Mouse (Mus musculus): ENCODE measurements around the gene Adora1. TPM values are rescaled to one million over a fixed set of nuclear protein-coding genes. Genes with fewer than 3 reads are reported as not detected.

The Adora1 gene
- total RNA-seq, 2 experiments from 2014 or later: 111 to 130 TPM

DNA sequence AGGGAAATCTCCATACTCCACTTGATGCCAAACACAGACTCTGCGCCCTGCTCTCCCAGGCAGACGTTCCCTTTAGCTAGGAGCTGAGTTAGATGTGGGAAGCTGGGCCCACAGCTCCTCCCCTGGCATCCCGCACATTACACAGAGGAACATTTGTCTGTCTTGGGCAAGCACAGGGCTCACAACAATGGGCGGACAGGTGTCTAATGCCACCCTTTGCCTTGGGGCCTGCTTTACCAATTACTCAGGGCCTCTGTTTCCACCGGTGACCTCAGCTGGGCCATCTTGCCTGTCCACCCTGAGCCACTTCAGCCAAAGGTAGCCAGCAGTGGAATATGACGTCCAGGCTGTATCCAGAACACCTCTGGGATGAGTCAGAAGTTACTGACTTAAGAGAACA lies 73.8 kb downstream of the Adora1 start:
- DNase-seq (ENCODE audit: low spot score in 2 of 2): no peak

DNA sequence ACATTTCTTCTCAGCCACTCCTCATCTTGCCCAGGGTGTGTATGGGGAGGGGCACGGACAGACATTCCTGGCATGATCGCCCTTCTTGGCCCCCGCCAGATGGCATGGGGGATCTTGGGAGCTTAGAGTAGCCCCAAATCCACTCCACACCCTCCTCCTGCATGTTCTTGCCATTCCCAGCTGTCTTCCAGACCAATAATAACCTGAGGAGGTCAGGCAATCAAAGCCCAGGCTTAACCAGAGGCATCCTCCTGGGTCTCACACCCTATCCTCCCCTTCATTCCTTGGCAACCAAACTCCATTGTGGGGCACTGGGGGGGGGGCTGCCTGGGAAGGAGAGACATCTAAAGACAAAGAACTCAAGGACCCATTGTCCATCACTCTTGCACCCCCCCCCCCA lies 74.8 kb downstream of the Adora1 start:
- no peak for DNase-seq (ENCODE audit: low spot score in 2 of 2)

- no peak for DNase-seq (ENCODE audit: low spot score in 2 of 2)
Observed at GRCm38 (mm10) chr1:134154655-134155054, 80.6 kb downstream of the Adora1 start.

GRCm38 (mm10) chr1:134154121-134154520 lies 81.1 kb downstream of the Adora1 start:
- DNase-seq (ENCODE audit: low spot score in 2 of 2): no peak

GRCm38 (mm10) chr1:134152626-134153590 lies 82.3 kb downstream of the Adora1 start:
- DNase-seq (ENCODE audit: low spot score in 2 of 2): no peak

DNA sequence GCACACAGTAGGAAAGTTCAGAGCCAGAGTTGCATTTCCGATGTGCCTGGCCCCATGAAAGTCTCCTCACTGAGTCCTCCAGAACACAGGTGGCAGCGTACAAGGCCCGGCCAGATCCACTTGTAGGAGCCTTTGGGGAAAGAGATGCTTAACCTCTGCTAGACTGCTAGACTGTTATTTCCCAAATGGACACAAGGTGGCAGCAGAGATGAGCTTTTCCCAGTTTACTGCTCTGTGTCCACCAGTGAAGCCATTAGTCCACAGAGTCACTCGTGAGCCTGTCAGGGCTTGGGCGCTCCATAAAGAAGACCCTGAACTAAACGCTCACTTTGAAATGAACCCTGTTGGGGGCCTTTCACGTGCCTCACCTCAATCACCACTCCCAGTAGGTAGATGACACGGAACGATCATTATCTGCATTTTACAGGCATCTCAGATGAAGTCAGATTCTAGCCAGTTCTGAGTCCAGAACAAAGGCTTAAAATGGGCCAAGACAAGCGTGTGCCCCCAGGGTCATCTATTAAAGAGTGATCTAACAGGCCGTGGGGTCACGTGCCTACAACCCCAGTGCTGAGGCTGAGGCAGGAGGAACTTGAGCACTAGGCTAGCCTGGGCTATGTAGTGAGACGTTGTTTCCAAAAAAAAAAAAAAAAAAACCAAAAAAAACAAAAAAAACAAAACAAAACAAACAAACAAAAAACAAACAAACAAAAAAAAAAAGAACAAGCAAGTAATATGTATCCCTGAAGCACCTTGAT lies 83.4 kb downstream of the Adora1 start:
- DNase-seq (ENCODE audit: low spot score in 2 of 2): peak; percentile 76 to 80

GRCm38 (mm10) chr1:134150745-134151144 lies 84.5 kb downstream of the Adora1 start:
- no peak for DNase-seq (ENCODE audit: low spot score in 2 of 2)

GRCm38 (mm10) chr1:134150076-134150475 lies 85.2 kb downstream of the Adora1 start:
- DNase-seq (ENCODE audit: low spot score in 2 of 2): no peak

Other genes starting within 250 kb of the Adora1 start
- gene Fmod, start 198.2 kb downstream of the Adora1 start, total RNA-seq (2021): 1 to 10 TPM; 6.7 to 9.6 TPM
- gene Btg2, start 156.3 kb downstream of the Adora1 start, total RNA-seq (2021): 10 to 100 TPM; 23.1 to 32.7 TPM
- not detected for gene Chit1, start 124.2 kb downstream of the Adora1 start, total RNA-seq (2021)
- 1 to 10 TPM; 1.2 to 1.7 TPM for gene Chil1, start 53.3 kb downstream of the Adora1 start, total RNA-seq (2021)
- under 1 TPM in 1 of 2 experiments, not detected in 1; 0.16 TPM for gene Mybph, start 42.0 kb downstream of the Adora1 start, total RNA-seq (2021)
- gene Myog, start 54.6 kb upstream of the Adora1 start, total RNA-seq (2021): not detected
- gene Ppfia4, start 97.5 kb upstream of the Adora1 start, total RNA-seq (2021): 1 to 10 TPM; 1.4 TPM
- 10 to 100 TPM; 44.7 to 55.5 TPM for gene Tmem183a, start 126.5 kb upstream of the Adora1 start, total RNA-seq (2021)
- gene 4933406M09Rik, start 150.5 kb upstream of the Adora1 start, total RNA-seq (2021): not detected
- 10 to 100 TPM; 33.0 to 57.8 TPM for gene Cyb5r1, start 170.1 kb upstream of the Adora1 start, total RNA-seq (2021)
- 100 to 1,000 TPM; 132 to 137 TPM for gene Adipor1, start 179.9 kb upstream of the Adora1 start, total RNA-seq (2021)
- 10 to 100 TPM; 18.7 to 20.7 TPM for gene Klhl12, start 220.1 kb upstream of the Adora1 start, total RNA-seq (2021)